Mouse (Mus musculus) ES-Bruce4 (cell line): ENCODE measurements around the gene Islr.

Source experiments
- CTCF ChIP-seq: IDR thresholded peaks from one replicate; pipeline ENCODE4 v1.8.1; 2011; ENCODE audit warnings: low read depth, low read length
- EP300 ChIP-seq: IDR thresholded peaks from 2 replicates; pipeline ENCODE4 v1.6.1; 2011; ENCODE audit warnings: low read depth, low read length; ENCODE audit not compliant: insufficient read depth
- POLR2A ChIP-seq: IDR thresholded peaks from one replicate; pipeline ENCODE4 v1.8.1; 2011; ENCODE audit warnings: low read length; ENCODE audit not compliant: insufficient read depth

- TF ChIP-seq EP300 = no peak
- no peak for TF ChIP-seq POLR2A
- no peak for TF ChIP-seq CTCF
Measured at GRCm38 (mm10) chr9:58114019-58114418, 90.1 kb downstream of the Islr start.
